Mouse (Mus musculus): ENCODE data around the gene Itgb3. TPM values are rescaled to one million over a fixed set of nuclear protein-coding genes. Genes with fewer than 3 reads are reported as not detected.
A peak's percentile ranks its signal among the peaks of the same experiment; 100 is the strongest.
"Not testable (repeated sequence)": the region's sequence is repeated elsewhere in the genome, so short reads cannot be mapped to it uniquely, and the experiment has no call there.

The Itgb3 gene
- polyA plus RNA-seq, 1 experiment, result not detected

DNA sequence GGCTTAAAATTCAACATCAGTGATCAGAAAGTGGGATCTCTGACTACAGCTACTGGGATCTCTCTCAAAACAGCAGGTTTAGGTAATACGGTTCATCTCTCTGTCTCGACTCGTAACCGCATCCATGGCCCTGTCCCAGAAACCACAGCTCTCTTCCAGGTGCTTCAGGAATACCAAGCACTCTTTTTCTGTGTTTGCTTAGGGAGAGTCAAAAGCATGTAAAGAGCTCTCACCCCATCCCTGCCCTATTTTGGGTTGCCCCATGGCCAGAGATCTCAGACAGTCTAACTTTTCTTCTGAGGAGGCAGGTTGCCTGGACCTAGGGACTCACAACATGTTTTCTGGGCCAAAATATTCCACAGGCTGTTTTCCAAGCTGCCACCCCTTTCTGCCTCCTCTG, 39.5 kb upstream of the Itgb3 start:
- H3K4me1 ChIP-seq (ENCODE audit: control insufficient read depth, insufficient read depth, low read length), result peaks cover 4% of the 10 kb centered on the region; the same call in 1 of the 2 replicates
- TF ChIP-seq POLR2A (IDR thresholded peaks at IDR 0.05; ENCODE audit: insufficient read depth, low read depth, low read length) (no peak), CTCF (IDR thresholded peaks at IDR 0.05; ENCODE audit: insufficient read depth, low read depth, low read length) (no peak)
- 90% methylated on average over 4 of the region's 4 CpGs for WGBS
- H3K27ac ChIP-seq (ENCODE audit: insufficient read depth, low read depth, low read length), result no peak overlapping the region
- H3K4me3 ChIP-seq (ENCODE audit: insufficient read depth, low read depth, low read length), result no peak overlapping the region

DNA sequence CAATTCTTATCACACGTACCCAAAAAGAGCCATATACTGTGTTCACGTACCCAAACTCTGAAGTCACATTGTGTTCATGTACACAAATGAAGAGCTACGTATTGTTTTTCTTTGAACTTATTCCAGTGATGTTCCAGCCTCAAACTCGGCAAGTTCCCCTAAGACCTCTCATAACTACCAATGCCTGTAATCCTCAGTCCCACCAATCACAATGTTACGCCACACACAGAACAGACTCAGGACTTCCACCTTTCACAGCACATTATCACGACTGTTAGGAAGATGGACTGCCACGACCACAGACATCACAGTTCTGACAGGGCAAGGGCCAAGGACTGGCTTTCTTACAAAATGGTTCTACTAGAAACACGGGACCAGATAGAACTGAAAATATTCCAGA, 37.3 kb upstream of the Itgb3 start:
- not testable (repeated sequence) for H3K4me3 ChIP-seq (ENCODE audit: insufficient read depth, low read depth, low read length); H3K27ac ChIP-seq (ENCODE audit: insufficient read depth, low read depth, low read length); H3K4me1 ChIP-seq (ENCODE audit: control insufficient read depth, insufficient read depth, low read length)
- WGBS, result 94% methylated on average over 8 of the region's 8 CpGs

DNA sequence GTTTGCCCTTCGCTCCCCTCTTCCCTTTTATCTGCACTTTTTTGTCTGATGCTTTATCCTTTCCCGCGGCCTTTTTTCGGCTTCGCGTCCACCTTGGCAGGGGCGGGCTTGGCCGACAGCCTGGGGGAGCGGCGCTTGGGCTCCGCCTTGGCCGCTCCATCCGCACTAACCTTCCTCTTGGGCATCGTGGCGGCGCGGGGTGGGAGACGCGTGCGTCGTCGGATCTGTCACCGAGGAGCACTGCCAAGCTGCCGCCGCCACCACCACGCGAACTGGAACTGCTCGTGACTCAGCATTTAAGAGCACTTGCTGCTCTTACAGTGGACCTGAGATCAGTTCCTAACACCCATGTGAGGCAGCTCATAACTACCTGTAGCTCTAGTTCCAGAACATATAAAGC, 36.4 kb upstream of the Itgb3 start:
- H3K27ac ChIP-seq (ENCODE audit: insufficient read depth, low read depth, low read length); H3K4me1 ChIP-seq (ENCODE audit: control insufficient read depth, insufficient read depth, low read length): not testable (repeated sequence)
- 3% methylated on average over 28 of the region's 28 CpGs for WGBS
- peak overlapping the region; percentile 18; the same call in 1 of the 2 replicates for H3K4me3 ChIP-seq (ENCODE audit: insufficient read depth, low read depth, low read length)

DNA sequence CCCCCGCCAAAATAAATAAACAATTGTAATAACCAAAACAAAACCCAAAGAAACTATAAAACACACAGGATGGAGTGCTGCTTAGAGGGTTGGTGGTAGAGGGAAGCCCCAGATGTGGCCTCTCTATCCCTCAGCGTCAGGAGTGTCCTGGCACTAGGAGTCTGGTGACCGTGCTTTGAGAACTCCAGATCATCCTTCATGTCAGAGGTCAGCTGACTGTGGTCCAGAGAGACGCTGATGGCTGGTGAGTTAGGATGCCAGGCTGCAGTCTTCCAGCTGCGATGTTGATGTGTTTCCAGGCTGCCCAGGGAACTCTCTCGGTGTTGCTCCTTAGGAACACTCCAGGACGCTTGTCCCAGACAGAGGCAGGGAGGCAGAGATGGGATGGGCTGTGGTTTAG, 35.7 kb upstream of the Itgb3 start:
- TF ChIP-seq CTCF (IDR thresholded peaks at IDR 0.05; ENCODE audit: insufficient read depth, low read depth, low read length) (no peak), POLR2A (IDR thresholded peaks at IDR 0.05; ENCODE audit: insufficient read depth, low read depth, low read length) (no peak)
- WGBS, result 71% methylated on average over 7 of the region's 7 CpGs
- no peak overlapping the region for H3K4me3 ChIP-seq (ENCODE audit: insufficient read depth, low read depth, low read length)
- H3K4me1 ChIP-seq (ENCODE audit: control insufficient read depth, insufficient read depth, low read length), result peaks cover 4% of the 10 kb centered on the region; the same call in 1 of the 2 replicates
- H3K27ac ChIP-seq (ENCODE audit: insufficient read depth, low read depth, low read length), result no peak overlapping the region

DNA sequence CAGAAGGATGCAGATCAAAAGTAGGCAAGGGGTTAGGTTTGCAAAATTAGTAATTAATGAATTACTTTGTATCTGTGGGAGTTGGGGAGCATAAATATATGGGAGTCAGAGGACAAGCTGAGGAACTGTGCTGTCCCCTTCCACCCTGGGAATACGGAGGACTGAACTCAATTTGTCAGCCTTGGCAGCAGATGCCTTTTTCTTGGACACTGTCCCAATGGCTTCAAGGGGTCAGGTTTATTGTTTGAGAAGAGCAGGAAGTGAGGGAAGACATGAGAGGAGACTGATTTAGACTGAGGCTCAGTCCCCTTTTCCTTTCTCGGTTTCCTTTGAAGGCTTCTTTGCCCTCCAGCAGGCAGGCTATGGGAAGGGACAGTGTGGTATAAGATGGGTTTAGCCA, 35.2 kb upstream of the Itgb3 start:
- 67% methylated on average over 2 of the region's 2 CpGs for WGBS
- no peak for TF ChIP-seq POLR2A (IDR thresholded peaks at IDR 0.05; ENCODE audit: insufficient read depth, low read depth, low read length)
- no peak for TF ChIP-seq CTCF (IDR thresholded peaks at IDR 0.05; ENCODE audit: insufficient read depth, low read depth, low read length)
- no peak overlapping the region for H3K4me3 ChIP-seq (ENCODE audit: insufficient read depth, low read depth, low read length)
- H3K27ac ChIP-seq (ENCODE audit: insufficient read depth, low read depth, low read length), result no peak overlapping the region
- H3K4me1 ChIP-seq (ENCODE audit: control insufficient read depth, insufficient read depth, low read length), result peaks cover 3% of the 10 kb centered on the region; the same call in 1 of the 2 replicates

DNA sequence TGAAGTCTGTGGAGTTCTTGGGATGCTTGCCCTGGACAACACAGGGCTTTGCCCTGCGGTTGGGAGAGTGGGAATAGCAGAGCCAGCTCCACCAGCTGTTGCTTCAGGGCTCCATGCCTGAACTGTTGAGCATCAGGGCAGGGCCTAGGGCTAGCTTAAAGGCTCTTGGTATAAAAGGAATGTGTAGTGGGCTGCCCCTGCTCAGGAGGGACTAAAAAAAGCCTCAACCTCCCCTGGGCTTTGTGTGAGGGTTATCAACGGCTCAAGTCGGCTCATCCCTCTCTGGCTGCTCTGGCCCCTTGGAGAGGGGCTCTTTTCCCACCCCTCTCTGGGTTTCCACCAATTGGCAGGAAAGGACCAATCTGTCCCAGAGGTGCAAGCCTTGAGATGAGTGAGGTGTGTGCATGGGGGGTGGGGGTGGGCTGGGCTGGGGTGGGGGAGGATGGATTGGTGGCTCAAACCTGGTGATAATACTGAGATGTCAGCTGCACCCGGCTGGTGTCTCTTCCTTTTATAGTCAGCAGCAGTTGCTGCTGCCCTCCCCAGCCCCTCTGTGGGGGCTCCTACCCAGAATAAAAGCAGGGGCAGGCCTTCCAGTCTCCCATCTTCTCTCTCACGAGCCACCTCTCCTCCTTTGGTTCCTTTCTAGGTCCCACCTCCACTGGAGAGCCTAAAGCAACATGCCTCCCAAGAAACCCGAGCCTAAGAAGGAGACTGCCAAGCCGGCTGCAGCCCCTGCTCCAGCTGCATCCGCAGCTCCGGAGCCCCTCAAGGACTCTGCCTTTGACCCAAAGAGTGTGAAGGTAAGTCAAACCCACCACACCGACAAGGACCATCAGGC, 30.8 kb upstream of the Itgb3 start:
- 66% methylated on average over 10 of the region's 10 CpGs for WGBS
- TF ChIP-seq POLR2A (IDR thresholded peaks at IDR 0.05; ENCODE audit: insufficient read depth, low read depth, low read length), result no peak
- TF ChIP-seq CTCF (IDR thresholded peaks at IDR 0.05; ENCODE audit: insufficient read depth, low read depth, low read length), result no peak

DNA sequence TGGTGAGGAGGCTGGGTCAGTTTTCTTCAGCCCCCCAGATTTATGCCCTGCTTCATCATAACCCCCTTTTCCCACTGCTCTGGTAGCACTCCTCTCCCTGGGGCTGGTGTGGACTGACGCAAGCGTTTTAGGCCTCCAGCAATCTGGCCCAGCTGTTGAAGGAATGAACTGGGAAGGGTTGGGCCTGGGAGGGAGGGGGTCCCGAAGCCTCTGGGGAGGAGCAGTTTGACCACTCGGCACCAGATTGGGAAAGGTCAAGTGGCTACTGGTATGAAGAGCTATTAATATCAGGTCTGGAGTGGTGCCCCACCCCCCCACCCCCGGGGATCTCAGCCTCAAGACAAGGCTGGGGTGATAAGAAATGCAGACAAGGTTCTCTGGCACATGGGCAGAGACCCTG, 29.7 kb upstream of the Itgb3 start:
- Histone ChIP-seq H3K27ac (ENCODE audit: insufficient read depth, low read depth, low read length) (no peak overlapping the region), H3K4me1 (ENCODE audit: control insufficient read depth, insufficient read depth, low read length) (no peaks in the 10 kb centered on the region), H3K4me3 (ENCODE audit: insufficient read depth, low read depth, low read length) (no peak overlapping the region)
- WGBS, result 82% methylated on average over 5 of the region's 5 CpGs
- TF ChIP-seq POLR2A (IDR thresholded peaks at IDR 0.05; ENCODE audit: insufficient read depth, low read depth, low read length), result no peak
- no peak for TF ChIP-seq CTCF (IDR thresholded peaks at IDR 0.05; ENCODE audit: insufficient read depth, low read depth, low read length)

More for the DNA sequence above, 30.8 kb upstream of the Itgb3 start:
- no peak overlapping the region for H3K4me3 ChIP-seq (ENCODE audit: insufficient read depth, low read depth, low read length)
- H3K4me1 ChIP-seq (ENCODE audit: control insufficient read depth, insufficient read depth, low read length), result no peaks in the 10 kb centered on the region
- H3K27ac ChIP-seq (ENCODE audit: insufficient read depth, low read depth, low read length), result no peak overlapping the region

DNA sequence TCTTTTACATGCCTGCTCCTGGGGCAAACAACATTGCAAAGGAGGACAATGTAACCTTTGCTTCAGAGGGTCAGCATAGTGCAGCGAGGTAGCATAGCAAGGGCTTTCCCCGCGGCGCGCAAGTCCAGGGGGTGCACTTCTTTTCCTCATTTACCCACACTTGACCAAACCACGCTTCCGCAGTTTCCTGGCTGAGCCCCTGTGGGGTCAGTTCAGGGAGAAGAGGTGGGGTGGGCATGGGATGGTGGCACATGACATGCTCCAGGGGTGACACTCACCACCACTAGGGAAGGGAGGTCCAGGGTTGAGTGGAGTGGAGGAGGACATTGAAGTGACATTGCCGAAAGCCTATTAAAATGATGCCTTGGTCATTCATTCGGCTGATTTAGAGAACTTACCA, 28.7 kb upstream of the Itgb3 start:
- 92% methylated on average over 9 of the region's 9 CpGs for WGBS
- Histone ChIP-seq H3K27ac (ENCODE audit: insufficient read depth, low read depth, low read length) (no peak overlapping the region), H3K4me3 (ENCODE audit: insufficient read depth, low read depth, low read length) (no peak overlapping the region), H3K4me1 (ENCODE audit: control insufficient read depth, insufficient read depth, low read length) (no peaks in the 10 kb centered on the region)
- TF ChIP-seq POLR2A (IDR thresholded peaks at IDR 0.05; ENCODE audit: insufficient read depth, low read depth, low read length) (no peak), CTCF (IDR thresholded peaks at IDR 0.05; ENCODE audit: insufficient read depth, low read depth, low read length) (no peak)

DNA sequence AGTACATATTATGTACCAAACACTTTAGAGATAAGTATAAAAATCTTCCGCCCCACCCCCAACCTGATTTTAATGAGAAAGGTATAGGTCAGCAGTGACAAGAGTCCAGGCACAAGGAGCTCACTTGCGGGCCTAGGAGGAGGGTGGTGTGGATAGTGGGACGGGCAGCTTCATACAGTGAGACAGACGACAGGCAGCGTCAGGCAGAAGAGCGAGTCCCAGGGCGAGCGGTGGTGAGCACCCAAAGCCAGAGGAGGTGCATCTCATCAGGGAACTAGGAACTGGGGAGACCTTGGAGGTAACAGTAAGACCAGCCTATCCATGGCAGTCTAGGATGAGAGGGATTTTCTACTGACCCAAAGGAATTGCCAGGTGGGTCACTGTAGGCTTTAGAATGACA, 28.2 kb upstream of the Itgb3 start:
- no peaks in the 10 kb centered on the region for H3K4me1 ChIP-seq (ENCODE audit: control insufficient read depth, insufficient read depth, low read length)
- no peak for TF ChIP-seq CTCF (IDR thresholded peaks at IDR 0.05; ENCODE audit: insufficient read depth, low read depth, low read length)
- 97% methylated on average over 8 of the region's 8 CpGs for WGBS

DNA sequence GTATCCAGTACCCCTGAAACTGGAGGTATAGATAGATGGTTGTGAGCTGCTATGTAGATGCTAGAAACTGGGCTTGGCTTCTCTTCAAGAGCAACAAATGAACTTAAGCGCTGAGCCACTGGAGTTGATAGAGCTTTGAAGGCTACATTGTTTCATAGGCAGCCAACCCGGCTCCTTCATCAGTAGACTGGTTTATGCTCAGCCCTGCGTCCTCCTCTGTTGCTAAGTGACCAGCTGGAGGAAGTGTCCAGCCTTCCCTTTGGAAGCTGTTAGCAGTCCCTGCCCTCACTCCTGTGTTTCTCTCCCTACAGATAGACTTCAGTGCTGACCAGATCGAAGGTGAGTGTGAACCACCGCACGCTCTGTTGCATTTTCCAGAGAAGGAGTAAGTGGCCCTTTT, 27.7 kb upstream of the Itgb3 start:
- TF ChIP-seq POLR2A (IDR thresholded peaks at IDR 0.05; ENCODE audit: insufficient read depth, low read depth, low read length) (no peak), CTCF (IDR thresholded peaks at IDR 0.05; ENCODE audit: insufficient read depth, low read depth, low read length) (no peak)
- H3K4me1 ChIP-seq (ENCODE audit: control insufficient read depth, insufficient read depth, low read length), result no peaks in the 10 kb centered on the region
- no peak overlapping the region for H3K4me3 ChIP-seq (ENCODE audit: insufficient read depth, low read depth, low read length)
- H3K27ac ChIP-seq (ENCODE audit: insufficient read depth, low read depth, low read length), result no peak overlapping the region
- WGBS, result 50% methylated on average over 6 of the region's 6 CpGs

More for the DNA sequence above, 28.2 kb upstream of the Itgb3 start:
- Histone ChIP-seq H3K27ac (ENCODE audit: insufficient read depth, low read depth, low read length) (no peak overlapping the region), H3K4me3 (ENCODE audit: insufficient read depth, low read depth, low read length) (no peak overlapping the region)
